Comparison of ENCODE assay signal across 8 mouse cellular contexts in genomic region chr2:5601243-5601642, GRCm38 (mm10).
DNase-seq lines count a peak whose midpoint lies in the region; ATAC-seq and TF ChIP-seq lines count a peak whose summit lies in the region.
"Not testable (repeated sequence)": the region's sequence is repeated elsewhere in the genome, so short reads cannot be mapped to it uniquely, and the experiment has no call there.

No protein-coding gene starts in this region.

- 7% methylated on average over 2 of the region's 2 CpGs for WGBS in embryonic facial prominence, embryonic 15.5 days
- WGBS in forebrain, postnatal 0 days: 3% methylated on average over 2 of the region's 2 CpGs
- WGBS in hindbrain, embryonic 11.5 days: 9% methylated on average over 2 of the region's 2 CpGs
- 7% methylated on average over 2 of the region's 2 CpGs for WGBS in intestine, embryonic 16.5 days
- 15% methylated on average over 2 of the region's 2 CpGs for WGBS in liver, embryonic 11.5 days
- 3% methylated on average over 2 of the region's 2 CpGs for WGBS in lung, embryonic 15.5 days
- WGBS in midbrain, embryonic 16.5 days: 0% methylated on average over 2 of the region's 2 CpGs
- 9% methylated on average over 2 of the region's 2 CpGs for WGBS in small intestine, adult 2 months

- peak; percentile 51; the same call in 1 of the 2 replicates for ATAC-seq in embryonic facial prominence, embryonic 15.5 days (ENCODE audit: insufficient number of reproducible peaks, low FRiP score, low TSS enrichment, low read depth)
- ATAC-seq in forebrain, postnatal 0 days: peak; percentile 65
- peak; percentile 40; the same call in 1 of the 2 replicates for ATAC-seq in hindbrain, embryonic 11.5 days (ENCODE audit: low FRiP score)
- peak; percentile 37 for ATAC-seq in intestine, embryonic 16.5 days
- peak; percentile 51; the same call in 1 of the 2 replicates for ATAC-seq in liver, embryonic 11.5 days (replicated peaks; ENCODE audit: low FRiP score)
- peak; percentile 56; the same call in 1 of the 2 replicates for ATAC-seq in lung, embryonic 15.5 days (ENCODE audit: borderline replicate concordance, extremely low read depth, low FRiP score, low TSS enrichment)
- ATAC-seq in midbrain, embryonic 16.5 days: peak; percentile 44; the same call in 1 of the 2 replicates

- not testable (repeated sequence) for TF ChIP-seq CTCF in forebrain, postnatal 0 days (IDR thresholded peaks at IDR 0.05; ENCODE audit: low read depth); small intestine, adult 2 months (IDR thresholded peaks at IDR 0.05; ENCODE audit: extremely low read depth, insufficient read length, insufficient replicate concordance, low read depth, low read length)

- H3K27ac ChIP-seq in embryonic facial prominence, embryonic 15.5 days (replicated peaks); forebrain, postnatal 0 days (ENCODE audit: low read depth, low read length); hindbrain, embryonic 11.5 days (ENCODE audit: low read depth, low read length); liver, embryonic 11.5 days (ENCODE audit: low read depth, low read length); lung, embryonic 15.5 days; midbrain, embryonic 16.5 days (ENCODE audit: low read length): not testable (repeated sequence)
- H3K27ac ChIP-seq in intestine, embryonic 16.5 days (ENCODE audit: low read length): peak overlapping the region; percentile 93
- H3K27ac ChIP-seq in small intestine, adult 2 months (ENCODE audit: insufficient read depth, low read depth, low read length): peak overlapping the region; percentile 98

- H3K9me3 ChIP-seq in embryonic facial prominence, embryonic 15.5 days (replicated peaks); forebrain, postnatal 0 days (ENCODE audit: low read length); hindbrain, embryonic 11.5 days (ENCODE audit: control insufficient read depth, low read length); intestine, embryonic 16.5 days (ENCODE audit: control insufficient read depth, low read length); liver, embryonic 11.5 days (ENCODE audit: control insufficient read depth, low read length); lung, embryonic 15.5 days; midbrain, embryonic 16.5 days (replicated peaks; ENCODE audit: control insufficient read depth, low read length, poor library complexity, severe bottlenecking): not testable (repeated sequence)

- not testable (repeated sequence) for DNase-seq in forebrain, postnatal 0 days; hindbrain, embryonic 11.5 days (ENCODE audit: low spot score); liver, embryonic 11.5 days (ENCODE audit: low spot score)

- peaks cover 20% of the 10 kb centered on the region for H3K4me1 ChIP-seq in embryonic facial prominence, embryonic 15.5 days
- H3K4me1 ChIP-seq in forebrain, postnatal 0 days (ENCODE audit: insufficient read depth); hindbrain, embryonic 11.5 days (replicated peaks; ENCODE audit: control insufficient read depth, insufficient read depth, low read length); liver, embryonic 11.5 days (replicated peaks; ENCODE audit: control insufficient read depth, insufficient read depth, low read length); lung, embryonic 15.5 days: not testable (repeated sequence)
- H3K4me1 ChIP-seq in intestine, embryonic 16.5 days (ENCODE audit: control insufficient read depth, insufficient read depth, low read length): peaks cover 40% of the 10 kb centered on the region
- peaks cover 14% of the 10 kb centered on the region for H3K4me1 ChIP-seq in midbrain, embryonic 16.5 days (ENCODE audit: control insufficient read depth, insufficient read depth, low read length)
- peaks cover 34% of the 10 kb centered on the region for H3K4me1 ChIP-seq in small intestine, adult 2 months (ENCODE audit: control insufficient read depth, insufficient read depth, insufficient read length, low read length)

- H3K4me3 ChIP-seq in embryonic facial prominence, embryonic 15.5 days (replicated peaks); forebrain, postnatal 0 days (ENCODE audit: low read depth, low read length); hindbrain, embryonic 11.5 days (ENCODE audit: low read depth, low read length); liver, embryonic 11.5 days (ENCODE audit: low read depth, low read length); lung, embryonic 15.5 days; midbrain, embryonic 16.5 days (ENCODE audit: low read depth, low read length); small intestine, adult 2 months (ENCODE audit: low read depth, low read length): not testable (repeated sequence)
- 0 out of 2 replicates have a peak overlapping the region, but pooled peaks have one; percentile 7 for H3K4me3 ChIP-seq in intestine, embryonic 16.5 days (ENCODE audit: low read length)

- not testable (repeated sequence) for H3K9ac ChIP-seq in embryonic facial prominence, embryonic 15.5 days; forebrain, postnatal 0 days; hindbrain, embryonic 11.5 days (ENCODE audit: low read depth, low read length); liver, embryonic 11.5 days (ENCODE audit: low read depth, low read length); lung, embryonic 15.5 days; midbrain, embryonic 16.5 days (ENCODE audit: low read depth, low read length)
- peak overlapping the region; percentile 5; the same call in 1 of the 2 replicates for H3K9ac ChIP-seq in intestine, embryonic 16.5 days (ENCODE audit: low read depth, low read length)

- H3K4me2 ChIP-seq in embryonic facial prominence, embryonic 15.5 days (replicated peaks); forebrain, postnatal 0 days (ENCODE audit: low read depth); hindbrain, embryonic 11.5 days (replicated peaks; ENCODE audit: low read depth, low read length); liver, embryonic 11.5 days; lung, embryonic 15.5 days; midbrain, embryonic 16.5 days (ENCODE audit: low read length): not testable (repeated sequence)
- 0 out of 2 replicates have a peak overlapping the region, but pooled peaks have one; percentile 17 for H3K4me2 ChIP-seq in intestine, embryonic 16.5 days (ENCODE audit: low read depth, low read length)

- not testable (repeated sequence) for H3K27me3 ChIP-seq in embryonic facial prominence, embryonic 15.5 days; forebrain, postnatal 0 days (ENCODE audit: insufficient read depth, low read length); hindbrain, embryonic 11.5 days (ENCODE audit: control insufficient read depth, insufficient read depth, low read length); intestine, embryonic 16.5 days (replicated peaks; ENCODE audit: control insufficient read depth, insufficient read depth, low read length); liver, embryonic 11.5 days (replicated peaks; ENCODE audit: control insufficient read depth, insufficient read depth, low read length); lung, embryonic 15.5 days; midbrain, embryonic 16.5 days (ENCODE audit: control insufficient read depth, insufficient read depth, low read depth, low read length); small intestine, adult 2 months (ENCODE audit: control insufficient read depth, insufficient read depth, low read length)

- not testable (repeated sequence) for TF ChIP-seq POLR2A in small intestine, adult 2 months (IDR thresholded peaks at IDR 0.05; ENCODE audit: low read depth, low read length)

- not testable (repeated sequence) for H3K36me3 ChIP-seq in embryonic facial prominence, embryonic 15.5 days; forebrain, postnatal 0 days (ENCODE audit: insufficient read depth); hindbrain, embryonic 11.5 days (ENCODE audit: control insufficient read depth, insufficient read depth, low read length); intestine, embryonic 16.5 days (ENCODE audit: control insufficient read depth, insufficient read depth, low read length); liver, embryonic 11.5 days (ENCODE audit: control insufficient read depth, insufficient read depth, low read length); lung, embryonic 15.5 days; midbrain, embryonic 16.5 days (ENCODE audit: control insufficient read depth, insufficient read depth, low read length); small intestine, adult 2 months (ENCODE audit: control insufficient read depth, insufficient read depth, low read length)
